Mouse (Mus musculus) lung, adult 2 months (tissue): ENCODE measurements at regions not wholly inside any gene's neighbourhood (a gene's known extent, or its start where the extent isn't known, plus 50 kb on each side); places are given as distances from the start of the nearest gene placed in this dataset.

ENCODE experiments used
- CTCF ChIP-seq: fragments of 200-500 bp; IDR thresholded peaks from 2 replicates; pipeline ENCODE4 v1.5.1; 2011; ENCODE audit warnings: mild to moderate bottlenecking, low read length, control low read depth; ENCODE audit not compliant: insufficient read depth
- POLR2A ChIP-seq: fragments of 200-500 bp; IDR thresholded peaks from 2 replicates; pipeline ENCODE4 v1.6.1; 2011; ENCODE audit warnings: low read depth, mild to moderate bottlenecking, control low read depth, low read length, borderline replicate concordance; ENCODE audit errors: extremely low read depth

GRCm38 (mm10) chr13:99745526-99745925 lies 155.4 kb downstream of the Cartpt start:
- TF ChIP-seq POLR2A (no peak), CTCF (no peak)
